Mouse (Mus musculus) bone marrow, adult 2 months (tissue): ENCODE data around the gene Olfr211.

ENCODE experiments used
- CTCF ChIP-seq: fragments of 200-500 bp; IDR thresholded peaks from 2 replicates; pipeline ENCODE4 v1.5.1; 2011; ENCODE audit warnings: low read length, control low read depth; ENCODE audit not compliant: control insufficient read depth, insufficient read depth
- POLR2A ChIP-seq: fragments of 200-500 bp; IDR thresholded peaks from 2 replicates; pipeline ENCODE4 v1.6.1; 2011; ENCODE audit warnings: low read depth, mild to moderate bottlenecking, control low read depth, low read length, borderline replicate concordance; ENCODE audit not compliant: control insufficient read depth

DNA sequence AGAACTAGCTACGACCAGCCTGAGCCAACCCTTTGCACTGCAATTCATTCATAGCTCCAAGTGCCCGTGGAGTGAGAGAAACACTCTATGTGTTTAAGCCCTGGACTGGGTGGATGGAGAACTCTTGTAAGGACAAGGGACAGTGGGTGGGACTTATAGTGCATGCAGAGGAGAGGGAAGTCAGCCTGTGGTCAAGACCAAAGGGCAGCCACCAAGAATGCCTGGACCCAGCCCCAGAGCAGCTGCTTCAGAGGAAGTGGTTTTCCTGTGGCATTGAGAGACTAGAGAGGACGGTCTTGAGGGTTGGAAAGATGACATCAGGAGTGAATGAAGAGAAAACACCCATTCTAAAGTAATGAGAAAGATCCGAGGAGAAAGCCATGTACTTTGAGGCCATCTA is 33.1 kb upstream of the Olfr211 start:
- TF ChIP-seq CTCF (no peak), POLR2A (no peak)
